Mouse (Mus musculus) ES-Bruce4 (cell line): ENCODE results near the gene Ufc1.

ENCODE experiments used
- CTCF ChIP-seq: IDR thresholded peaks from one replicate; pipeline ENCODE4 v1.8.1; 2011; ENCODE audit warnings: low read depth, low read length
- POLR2A ChIP-seq: IDR thresholded peaks from one replicate; pipeline ENCODE4 v1.8.1; 2011; ENCODE audit warnings: low read length; ENCODE audit not compliant: insufficient read depth

DNA sequence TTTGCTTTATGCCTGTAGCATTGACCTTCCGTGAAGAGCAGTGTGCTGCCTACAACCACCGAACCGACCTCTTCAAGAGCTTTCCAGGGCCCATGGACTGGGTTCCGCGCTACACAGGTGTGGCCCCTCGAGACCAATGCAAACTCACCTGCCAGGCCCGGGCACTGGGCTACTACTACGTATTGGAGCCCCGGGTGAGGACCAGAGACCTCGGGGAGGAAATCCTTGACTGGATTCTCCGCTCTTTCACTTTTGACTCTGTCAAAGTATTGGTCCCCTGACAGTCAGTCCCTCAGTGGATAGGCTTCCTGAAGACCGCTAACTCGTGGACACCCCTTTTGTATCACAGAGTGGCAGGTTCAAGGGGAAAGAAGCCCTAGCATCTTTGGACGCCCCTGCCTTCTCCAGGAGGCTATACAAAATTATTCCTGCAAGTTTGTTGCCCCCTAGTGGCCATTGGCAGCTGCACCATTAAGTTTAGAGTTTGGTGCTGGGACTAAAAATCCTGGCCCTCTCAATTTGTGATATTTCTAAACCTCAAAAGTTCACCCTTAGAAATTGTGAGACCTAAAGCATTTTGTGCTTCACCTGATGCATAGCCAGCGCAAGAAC is 37.8 kb downstream of the Ufc1 start:
- TF ChIP-seq POLR2A (no peak), CTCF (peak; percentile 58)
